Mouse (Mus musculus) CH12.LX (cell line): ENCODE data around the gene Rps26.
"Not testable (repeated sequence)": the region's sequence is repeated elsewhere in the genome, so short reads cannot be mapped to it uniquely, and the experiment has no call there.

ENCODE experiments used
- CTCF ChIP-seq, 2 experiments: IDR thresholded peaks in 1 of 2; conservative IDR thresholded peaks in 1 of 2; 2 replicates each; pipeline ENCODE4 v1.5.1; 2011 to 2012; ENCODE audit warnings: low read depth in 2 of 2, low read length in 2 of 2, improper control_type of control experiment in 1 of 2, inconsistent platforms in 1 of 2, mild to moderate bottlenecking in 1 of 2, moderate library complexity in 1 of 2
- MAFK ChIP-seq: IDR thresholded peaks from 2 replicates; pipeline ENCODE4 v1.6.1; 2011; ENCODE audit warnings: low read length, improper control_type of control experiment; ENCODE audit not compliant: insufficient replicate concordance
- MXI1 ChIP-seq: IDR thresholded peaks from 2 replicates; pipeline ENCODE4 v1.6.1; 2011; ENCODE audit warnings: mild to moderate bottlenecking, low read depth, low read length, improper control_type of control experiment
- POLR2A ChIP-seq: IDR thresholded peaks from 2 replicates; pipeline ENCODE4 v1.6.1; 2011; ENCODE audit warnings: low read depth, mild to moderate bottlenecking, improper control_type of control experiment, low read length
- POLR2AphosphoS2 ChIP-seq: IDR thresholded peaks from 2 replicates; pipeline ENCODE4 v1.6.1; 2011; ENCODE audit warnings: low read depth, low read length, improper control_type of control experiment
- TBP ChIP-seq: conservative IDR thresholded peaks from 2 replicates; pipeline ENCODE4 v1.6.1; 2011; ENCODE audit warnings: low read depth, low read length, improper control_type of control experiment
- USF1 ChIP-seq: IDR thresholded peaks from 2 replicates; pipeline ENCODE4 v1.6.1; 2014; ENCODE audit warnings: low read depth, mild to moderate bottlenecking, inconsistent platforms, low read length, improper control_type of control experiment

DNA sequence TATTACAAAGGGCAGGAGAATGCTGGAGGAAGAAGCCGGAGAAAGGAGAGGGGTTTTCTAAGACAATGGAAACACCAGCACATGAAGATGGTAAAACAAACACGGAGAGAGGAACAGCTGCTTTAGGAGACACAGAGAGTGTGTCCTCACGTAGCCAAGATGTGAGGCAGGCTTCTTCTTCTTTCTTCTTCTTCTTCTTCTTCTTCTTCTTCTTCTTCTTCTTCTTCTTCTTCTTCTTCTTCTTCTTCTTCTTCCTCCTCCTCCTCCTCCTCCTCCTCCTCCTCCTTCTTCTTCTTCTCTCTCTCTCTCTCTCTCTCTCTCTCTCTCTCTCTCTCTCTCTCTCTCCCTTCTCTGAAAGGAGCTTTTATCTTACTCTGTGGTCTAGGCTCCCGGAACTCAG, 12.7 kb downstream of the Rps26 start:
- TF ChIP-seq USF1; TBP; MAFK; CTCF (conservative IDR thresholded peaks at IDR 0.05 in 1 of 2, IDR thresholded peaks at IDR 0.05 in 1 of 2; ENCODE audit: low read depth in 2 of 2, low read length in 2 of 2); MXI1; POLR2AphosphoS2; POLR2A: not testable (repeated sequence)
